Mouse (Mus musculus): ENCODE measurements at regions not wholly inside any gene's neighbourhood (a gene's known extent, or its start where the extent isn't known, plus 50 kb on each side); places are given as distances from the start of the nearest gene placed in this dataset.
A peak's percentile ranks its signal among the peaks of the same experiment; 100 is the strongest.

DNA sequence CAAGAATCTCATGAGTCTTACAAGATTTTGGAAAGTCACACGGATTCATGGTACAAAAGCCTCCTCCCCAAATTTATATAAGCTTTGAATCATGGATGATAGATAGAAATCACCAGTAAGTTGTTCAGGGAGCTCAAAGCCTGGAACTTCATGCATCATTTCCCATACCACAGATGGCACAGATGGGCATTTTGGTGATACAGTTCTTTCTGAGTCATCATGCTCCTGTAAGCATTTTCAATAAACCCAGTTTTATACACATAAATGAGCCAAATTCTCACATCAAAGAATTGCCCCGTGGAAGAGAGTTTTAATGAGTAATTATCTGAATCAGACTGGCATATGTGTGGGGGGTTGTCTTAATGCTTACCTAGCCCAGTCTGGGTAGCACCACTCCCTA, 379.1 kb upstream of the Anxa10 start:
- Histone ChIP-seq H3K9me3 (no peaks in the 10 kb centered on the region), H3K4me3 (no peak overlapping the region), H3K4me1 (no peaks in the 10 kb centered on the region), H3K27ac (replicated peaks) (no peak overlapping the region), H3K9ac (replicated peaks) (no peak overlapping the region), H3K36me3 (no peaks in the 10 kb centered on the region), H3K4me2 (replicated peaks) (no peak overlapping the region), H3K27me3 (no peaks in the 10 kb centered on the region)
- 25% methylated on average over 2 of the region's 2 CpGs for WGBS
- 0 out of 2 replicates have a peak, but pooled peaks have one; percentile 43 for ATAC-seq (replicated peaks)

DNA sequence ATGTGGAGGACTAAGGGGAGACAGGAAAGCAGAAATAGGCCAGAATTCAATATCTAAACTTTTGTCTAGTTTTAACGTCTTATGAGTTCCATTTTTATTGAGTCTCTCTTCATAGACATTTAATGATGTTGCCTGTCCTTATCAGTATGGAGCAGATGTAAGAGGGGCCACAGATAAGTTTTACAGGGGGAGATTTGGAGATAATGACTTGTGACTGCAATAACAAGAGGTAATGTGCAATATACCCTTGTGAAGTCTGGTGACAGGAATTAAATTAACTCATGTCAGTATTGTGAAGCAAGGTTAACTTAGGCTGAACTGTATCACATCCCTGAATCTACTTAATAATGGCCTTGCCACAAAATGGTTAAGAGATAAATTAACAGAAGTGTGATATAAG, 359.6 kb upstream of the Anxa10 start:
- H3K36me3 ChIP-seq = no peaks in the 10 kb centered on the region
- no peak overlapping the region for H3K9ac ChIP-seq (replicated peaks)
- H3K4me2 ChIP-seq (replicated peaks) = no peak overlapping the region
- no peaks in the 10 kb centered on the region for H3K27me3 ChIP-seq
- no peaks in the 10 kb centered on the region for H3K4me1 ChIP-seq
- H3K9me3 ChIP-seq = no peaks in the 10 kb centered on the region
- H3K4me3 ChIP-seq = no peak overlapping the region
- 76% methylated on average over 1 of the region's 1 CpGs for WGBS
- no peak for ATAC-seq (replicated peaks)
- H3K27ac ChIP-seq (replicated peaks) = no peak overlapping the region
